Mouse (Mus musculus) adrenal gland (tissue): ENCODE data around the gene Idi2.
"Not testable (repeated sequence)": the region's sequence is repeated elsewhere in the genome, so short reads cannot be mapped to it uniquely, and the experiment has no call there.

Experiments used
- intact Hi-C: fragments of 180-260 bp; cut with DNase I; formaldehyde crosslinking; loops from one replicate; pipeline ENCODE4 v1.15.1; 2025
- long read RNA-seq, 2 experiments: library from polyadenylated mRNA; unstranded; transcript quantifications; one replicate each; pipeline ENCODE4 v2.0.0; 2020; ENCODE audit warnings: borderline replicate concordance in 1 of 2; ENCODE audit not compliant: insufficient replicate concordance in 1 of 2

Idi2 gene
- long read RNA-seq, experiment 1 = 0 reads
- long read RNA-seq, experiment 2 = 0 reads

DNA sequence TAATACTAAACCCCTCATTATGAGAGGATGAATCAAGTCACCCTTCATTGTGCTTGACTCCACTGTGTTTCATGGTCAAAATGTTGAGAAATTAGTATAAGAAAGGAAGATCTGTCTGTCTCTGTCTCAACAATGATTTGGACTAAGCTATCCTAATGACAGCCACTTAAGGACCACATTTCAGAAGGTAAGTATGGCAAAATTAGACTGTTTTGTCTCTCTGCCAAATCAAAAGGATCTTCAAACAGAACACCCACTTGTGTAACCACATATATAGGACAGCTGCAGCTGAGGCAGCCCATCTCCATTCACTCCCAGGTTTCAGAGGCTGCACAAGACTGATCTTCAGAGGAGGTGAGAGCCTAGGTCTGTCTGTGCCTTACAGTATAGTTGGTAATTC is at the start of gene Idi2:
Idi2 (plus strand) TSS at position 301 of the 400 bp plus-strand sequence.
- intact Hi-C loops = not testable (repeated sequence)

- intact Hi-C loops = not testable (repeated sequence)
Measured at GRCm38 (mm10) chr13:8905986-8906385, 46.7 kb upstream of the Idi2 start.

DNA sequence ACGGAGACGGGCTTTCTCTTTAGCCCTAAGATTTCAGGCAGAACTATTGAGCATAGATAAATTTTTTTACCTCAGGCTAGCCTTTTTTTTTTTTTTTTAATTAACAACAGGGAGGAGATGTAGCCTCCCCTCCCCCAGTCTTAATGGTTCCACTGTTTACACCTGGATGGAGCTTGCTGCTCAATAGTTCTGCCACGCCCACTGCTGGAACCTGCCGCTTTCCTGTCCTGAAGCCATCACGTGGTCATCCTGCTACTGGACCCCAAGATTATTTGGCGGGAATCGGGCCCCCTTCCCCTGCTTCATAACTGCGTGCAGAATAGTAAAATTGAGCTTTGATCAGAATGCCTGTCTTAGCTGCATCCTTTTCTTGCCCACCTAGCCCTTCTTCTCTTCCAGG is 38.8 kb upstream of the Idi2 start:
- intact Hi-C loops = not testable (repeated sequence)

DNA sequence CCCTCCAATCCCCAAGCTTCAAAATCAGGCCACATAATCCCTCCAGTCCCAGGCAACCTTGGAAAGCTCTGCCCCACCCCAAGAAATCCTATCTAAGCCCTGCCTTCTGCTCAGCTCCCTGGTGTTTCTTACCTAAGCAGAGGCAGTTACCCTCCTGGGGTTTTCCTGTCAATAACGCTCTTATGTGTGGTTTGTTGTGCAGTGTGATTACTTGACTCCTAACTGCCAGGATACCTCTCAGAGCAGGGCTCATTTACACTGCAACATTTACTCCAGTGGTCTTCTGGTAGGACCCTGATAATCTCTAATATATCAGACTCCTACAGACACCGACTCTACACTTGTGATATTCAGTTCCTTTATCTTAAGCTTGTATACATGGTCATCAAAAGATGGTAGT is 19.2 kb upstream of the Idi2 start:
- intact Hi-C loops = no loop called here

GRCm38 (mm10) chr13:8937611-8938140 is 15.0 kb upstream of the Idi2 start:
- intact Hi-C loops = not testable (repeated sequence)

DNA sequence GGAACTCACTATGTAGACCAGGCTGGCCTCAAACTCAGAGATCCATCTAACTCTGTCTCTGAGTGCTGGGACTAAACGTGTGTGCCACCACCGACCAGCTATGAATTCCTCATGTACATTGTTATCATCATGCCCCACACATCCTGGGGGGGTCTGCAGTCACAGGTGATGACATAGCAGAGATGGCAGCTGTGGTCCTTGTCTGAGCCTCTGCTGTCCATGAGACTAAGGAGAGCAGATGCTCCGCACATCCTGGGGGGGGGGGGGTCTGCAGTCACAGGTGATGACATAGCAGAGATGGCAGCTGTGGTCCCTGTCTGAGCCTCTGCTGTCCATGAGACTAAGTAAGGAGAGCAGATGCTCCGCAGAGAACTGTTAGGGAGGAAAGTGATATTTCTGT is 11.6 kb upstream of the Idi2 start:
- intact Hi-C loops = not testable (repeated sequence)

GRCm38 (mm10) chr13:8941701-8942100 is 11.0 kb upstream of the Idi2 start:
- intact Hi-C loops = not testable (repeated sequence)

GRCm38 (mm10) chr13:8943828-8944227 is 8.8 kb upstream of the Idi2 start:
- intact Hi-C loops = not testable (repeated sequence)

DNA sequence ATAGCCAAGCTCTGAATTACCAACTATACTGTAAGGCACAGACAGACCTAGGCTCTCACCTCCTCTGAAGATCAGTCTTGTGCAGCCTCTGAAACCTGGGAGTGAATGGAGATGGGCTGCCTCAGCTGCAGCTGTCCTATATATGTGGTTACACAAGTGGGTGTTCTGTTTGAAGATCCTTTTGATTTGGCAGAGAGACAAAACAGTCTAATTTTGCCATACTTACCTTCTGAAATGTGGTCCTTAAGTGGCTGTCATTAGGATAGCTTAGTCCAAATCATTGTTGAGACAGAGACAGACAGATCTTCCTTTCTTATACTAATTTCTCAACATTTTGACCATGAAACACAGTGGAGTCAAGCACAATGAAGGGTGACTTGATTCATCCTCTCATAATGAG is 4.5 kb upstream of the Idi2 start, which contains the start of gene Gm9745:
Gm9745 (minus strand) TSS at position 101 of the 400 bp plus-strand sequence.
- intact Hi-C loops = not testable (repeated sequence)

GRCm38 (mm10) chr13:8955127-8955526 is 2.5 kb downstream of the Idi2 start:
- intact Hi-C loops = not testable (repeated sequence)

- intact Hi-C loops = not testable (repeated sequence)
Measured at GRCm38 (mm10) chr13:8956873-8957272, 4.2 kb downstream of the Idi2 start.

DNA sequence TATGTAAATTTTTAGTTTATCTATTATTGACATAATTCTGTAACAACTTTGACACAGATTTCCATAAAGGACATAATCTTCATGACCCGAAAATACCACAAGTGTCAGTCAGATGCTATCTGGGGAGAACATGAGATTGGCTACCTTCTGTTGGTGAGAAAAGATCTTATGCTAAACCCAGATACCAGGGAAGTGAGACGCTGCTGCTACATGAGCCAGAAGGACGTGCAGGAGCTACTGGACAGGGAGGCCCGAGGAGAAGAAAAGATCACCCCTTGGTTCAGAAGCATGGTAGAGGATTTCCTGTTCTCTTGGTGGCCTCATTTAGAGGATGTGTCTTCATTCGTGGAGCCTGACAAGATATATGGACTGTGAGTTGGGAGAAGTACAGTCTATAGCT is 6.4 kb downstream of the Idi2 start:
- intact Hi-C loops = not testable (repeated sequence)

GRCm38 (mm10) chr13:8959554-8959953 is 6.9 kb downstream of the Idi2 start:
- intact Hi-C loops = not testable (repeated sequence)

- intact Hi-C loops = not testable (repeated sequence)
Measured at GRCm38 (mm10) chr13:8961128-8961888, 8.6 kb downstream of the Idi2 start.

- intact Hi-C loops = not testable (repeated sequence)
Measured at GRCm38 (mm10) chr13:8962266-8962665, 9.6 kb downstream of the Idi2 start.

GRCm38 (mm10) chr13:8965224-8965623 is 12.6 kb downstream of the Idi2 start:
- intact Hi-C loops = no loop called here

GRCm38 (mm10) chr13:8967742-8968141 is 15.1 kb downstream of the Idi2 start:
- intact Hi-C loops = no loop called here

GRCm38 (mm10) chr13:8972369-8972768 is 19.7 kb downstream of the Idi2 start:
- intact Hi-C loops = loop anchor here (5.0 kb wide), 1 partner anchor 125 kb away; no protein-coding TSS in a partner anchor

GRCm38 (mm10) chr13:8972972-8973371 is 20.3 kb downstream of the Idi2 start:
- intact Hi-C loops = loop anchor here (5.0 kb wide), 1 partner anchor 126 kb away; no protein-coding TSS in a partner anchor

DNA sequence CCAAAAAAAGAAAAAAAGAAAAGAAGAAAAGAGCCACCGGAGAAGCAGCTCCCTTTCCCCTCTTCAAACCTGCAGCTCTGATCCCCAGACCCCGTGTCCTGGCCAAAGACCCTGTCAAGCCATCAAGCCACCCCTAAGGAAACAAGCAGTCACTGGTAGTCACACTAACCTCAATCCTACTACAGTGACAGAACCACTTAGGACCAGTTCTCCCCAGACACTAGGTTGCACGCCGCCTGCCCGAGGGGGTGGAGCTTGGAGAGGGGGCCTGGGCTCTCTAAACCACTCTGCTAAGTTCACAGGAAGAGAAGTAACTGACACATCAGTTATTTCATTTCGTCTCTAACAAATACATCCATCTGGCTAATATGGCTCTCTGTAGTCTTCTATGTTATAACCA is 39.6 kb downstream of the Idi2 start:
- intact Hi-C loops = no loop called here

DNA sequence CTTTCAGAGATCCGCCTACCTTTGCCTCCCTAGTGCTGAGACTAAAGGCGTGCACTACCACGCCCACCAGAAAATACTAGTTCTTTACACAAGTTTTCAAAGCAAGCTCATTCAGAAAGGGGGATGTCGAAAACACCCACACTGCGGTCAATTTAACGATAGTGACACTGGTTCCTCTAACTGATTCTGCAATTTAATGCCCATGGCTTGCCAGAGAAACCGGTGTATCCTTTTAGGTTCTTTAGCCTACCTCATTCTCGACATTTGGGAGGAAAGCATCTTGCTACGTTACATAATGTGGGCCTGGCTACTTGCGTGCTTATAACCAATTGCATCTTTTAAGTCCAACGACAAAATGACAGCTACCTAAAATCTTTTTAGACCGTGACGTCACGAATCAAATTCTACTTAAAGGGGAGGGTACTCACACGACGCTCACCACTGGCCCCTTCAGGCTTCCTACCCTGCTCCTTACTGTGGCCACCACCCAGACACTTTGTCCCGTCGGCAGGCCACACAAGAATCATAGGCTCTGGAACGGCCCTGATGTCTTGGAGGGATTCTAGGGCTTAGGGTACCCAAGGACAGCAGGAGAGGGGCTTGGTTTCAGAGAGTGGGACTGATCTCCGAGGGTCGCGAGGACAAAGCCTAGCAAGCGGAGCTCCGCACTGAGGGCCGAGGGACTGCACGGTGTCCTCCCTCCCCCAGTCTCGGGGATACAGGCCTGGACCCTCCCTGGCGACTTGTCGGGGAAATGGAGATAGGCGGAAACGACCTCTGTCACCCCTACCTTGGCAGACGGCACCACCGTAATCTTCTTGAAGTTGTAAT is 42.7 kb downstream of the Idi2 start:
- intact Hi-C loops = loop anchor here (5.0 kb wide), 1 partner anchor 97 kb away; the partner anchor contains the start of gene Larp4b
